Mouse (Mus musculus) gastrocnemius, postnatal 4 days (tissue): ENCODE data around the gene Ccdc121. TPM values are rescaled to one million over a fixed set of nuclear protein-coding genes. Genes with fewer than 3 reads are reported as not detected.

ENCODE experiments used
- DNase-seq, 2 experiments: peaks; one replicate each; pipeline ENCODE4 v3.0.0; 2021 to 2022; ENCODE audit warnings: low spot score in 2 of 2, mixed read lengths in 2 of 2
- long read RNA-seq, 2 experiments: library from polyadenylated mRNA; stranded (forward); transcript quantifications; one replicate each; pipeline ENCODE4 v2.0.0; 2021
- total RNA-seq, 2 experiments: library from RNA; stranded (reverse); gene quantifications; 2 replicates each; pipeline ENCODE4 v1.2.3; 2021

Ccdc121 gene
- not detected for total RNA-seq
- long read RNA-seq, experiment 1, result 0 reads
- long read RNA-seq, experiment 2, result 0 reads

GRCm38 (mm10) chr1:181511307-181511706, at the start of gene Ccdc121:
TSS of gene Ccdc121 (minus strand) at chr1:181511451.
- DNase-seq, result no peak

- no peak for DNase-seq
Measured at GRCm38 (mm10) chr1:181560325-181560724, 49.1 kb upstream of the Ccdc121 start.

- DNase-seq, result no peak
Measured at GRCm38 (mm10) chr1:181559655-181560054, 48.4 kb upstream of the Ccdc121 start.

- no peak for DNase-seq
Measured at GRCm38 (mm10) chr1:181555475-181555874, 44.2 kb upstream of the Ccdc121 start.

GRCm38 (mm10) chr1:181552533-181553410, 41.5 kb upstream of the Ccdc121 start:
- DNase-seq, result no peak

- DNase-seq, result no peak
Measured at GRCm38 (mm10) chr1:181550826-181551225, 39.6 kb upstream of the Ccdc121 start.

GRCm38 (mm10) chr1:181549987-181550386, 38.7 kb upstream of the Ccdc121 start:
- no peak for DNase-seq

GRCm38 (mm10) chr1:181545044-181545772, 34.0 kb upstream of the Ccdc121 start:
- peak in 1 of 2 experiments; percentile 53 for DNase-seq

GRCm38 (mm10) chr1:181543711-181544383, 32.6 kb upstream of the Ccdc121 start:
- no peak for DNase-seq

- no peak for DNase-seq
Measured at GRCm38 (mm10) chr1:181539846-181540769, 28.9 kb upstream of the Ccdc121 start.

GRCm38 (mm10) chr1:181537627-181538525, 26.6 kb upstream of the Ccdc121 start:
- DNase-seq, result no peak

GRCm38 (mm10) chr1:181535165-181535873, 24.1 kb upstream of the Ccdc121 start:
- DNase-seq, result peak in 1 of 2 experiments; percentile 36

GRCm38 (mm10) chr1:181529368-181529767, 18.1 kb upstream of the Ccdc121 start:
- peak; percentile 88 to 91 for DNase-seq

GRCm38 (mm10) chr1:181525996-181526395, 14.7 kb upstream of the Ccdc121 start:
- no peak for DNase-seq

GRCm38 (mm10) chr1:181523831-181524230, 12.6 kb upstream of the Ccdc121 start:
- no peak for DNase-seq

- DNase-seq, result no peak
Measured at GRCm38 (mm10) chr1:181521401-181522091, 10.3 kb upstream of the Ccdc121 start.

GRCm38 (mm10) chr1:181519137-181519536, 7.9 kb upstream of the Ccdc121 start:
- no peak for DNase-seq

GRCm38 (mm10) chr1:181518046-181518445, 6.8 kb upstream of the Ccdc121 start:
- DNase-seq, result no peak
